Mouse (Mus musculus) layer of hippocampus, adult 2 months (tissue): ENCODE measurements around the gene Arid1b. TPM values are rescaled to one million over a fixed set of nuclear protein-coding genes. Genes with fewer than 3 reads are reported as not detected.

Experiments
- DNase-seq, 2 experiments: peaks; one replicate each; pipeline ENCODE4 v3.0.0; 2022; ENCODE audit warnings: low spot score in 2 of 2
- H3K27ac ChIP-seq: fragments of 200-600 bp; 2 replicates; pipeline ENCODE4 v1.8.1; 2022
- H3K4me3 ChIP-seq: fragments of 200-600 bp; 2 replicates; pipeline ENCODE4 v1.8.1; 2022; ENCODE audit warnings: mild to moderate bottlenecking
- CTCF ChIP-seq: fragments of 200-600 bp; conservative IDR thresholded peaks from 2 replicates; pipeline ENCODE4 v1.8.1; 2022; ENCODE audit warnings: antibody characterized with exemption, mild to moderate bottlenecking, moderate library complexity
- total RNA-seq, 2 experiments: library from RNA; stranded (reverse); gene quantifications; 2 replicates each; pipeline ENCODE4 v1.2.3; 2021

Gene Arid1b
- total RNA-seq, 2 experiments from 2014 or later = 114 to 119 TPM

DNA sequence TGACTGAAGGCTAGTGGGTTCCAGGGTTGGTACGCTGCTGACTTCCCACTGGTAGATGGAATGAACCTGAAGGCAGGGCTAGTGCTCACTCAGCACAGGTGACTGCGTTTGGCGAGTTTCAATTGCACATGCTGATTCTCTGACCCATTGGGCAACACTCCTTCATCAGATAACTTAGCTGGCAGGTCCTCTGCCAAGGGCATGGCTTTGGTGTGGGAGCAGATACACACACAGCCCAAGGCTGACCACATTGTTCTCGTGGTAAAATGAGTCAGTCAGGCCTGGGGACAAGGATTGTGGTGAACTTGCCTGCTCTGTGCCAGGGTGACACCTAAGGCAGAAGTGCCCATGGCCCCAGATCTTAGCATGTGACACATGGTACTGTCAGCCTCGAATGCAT lies 100.5 kb downstream of the Arid1b start:
- DNase-seq = no peak
- no peak for TF ChIP-seq CTCF
- no peak overlapping the region for H3K4me3 ChIP-seq
- peak overlapping the region; percentile 43 for H3K27ac ChIP-seq

DNA sequence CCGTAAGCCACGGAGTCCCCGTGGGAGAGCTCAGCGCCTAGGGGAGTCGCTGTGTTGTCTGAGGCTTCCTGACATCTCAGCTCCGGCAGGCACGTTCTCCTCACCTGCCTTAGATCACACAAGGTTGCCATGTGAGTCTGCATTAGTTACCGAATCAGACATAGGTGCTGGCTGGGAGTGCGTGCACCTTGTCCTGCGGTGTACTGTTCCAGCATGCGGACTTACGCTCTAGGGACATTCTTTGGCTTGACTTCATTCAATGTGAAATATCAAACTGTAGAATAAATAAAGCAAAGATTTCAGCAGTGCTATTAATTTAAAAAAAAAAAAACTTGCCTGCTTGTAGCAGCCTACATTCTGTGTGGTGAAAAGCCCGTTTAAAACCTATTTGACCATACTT lies 101.6 kb downstream of the Arid1b start:
- Histone ChIP-seq H3K27ac (peak overlapping the region; percentile 60; the same call in 1 of the 2 replicates), H3K4me3 (no peak overlapping the region)
- no peak for DNase-seq
- no peak for TF ChIP-seq CTCF

DNA sequence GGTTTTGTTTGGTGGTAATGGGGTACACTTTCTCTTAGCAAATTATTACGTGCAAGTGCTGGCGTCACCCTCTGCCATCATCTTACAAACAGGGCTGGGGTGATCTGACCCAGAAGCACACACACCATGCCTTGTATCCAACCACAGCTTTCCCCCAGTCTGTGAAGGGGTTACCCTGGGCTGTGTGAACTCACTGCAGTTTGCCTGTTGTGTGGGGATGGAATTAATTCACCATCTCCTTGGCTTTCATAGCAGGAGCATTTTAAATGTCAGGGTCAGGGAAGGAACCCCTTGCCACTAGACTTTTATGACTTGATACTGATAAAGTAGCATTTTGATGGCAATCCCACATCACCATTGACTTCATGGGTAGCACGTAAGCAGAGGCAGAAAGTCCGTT lies 102.9 kb downstream of the Arid1b start:
- no peak for TF ChIP-seq CTCF
- DNase-seq = no peak
- Histone ChIP-seq H3K27ac (0 out of 2 replicates have a peak overlapping the region, but pooled peaks have one; percentile 18), H3K4me3 (no peak overlapping the region)

DNA sequence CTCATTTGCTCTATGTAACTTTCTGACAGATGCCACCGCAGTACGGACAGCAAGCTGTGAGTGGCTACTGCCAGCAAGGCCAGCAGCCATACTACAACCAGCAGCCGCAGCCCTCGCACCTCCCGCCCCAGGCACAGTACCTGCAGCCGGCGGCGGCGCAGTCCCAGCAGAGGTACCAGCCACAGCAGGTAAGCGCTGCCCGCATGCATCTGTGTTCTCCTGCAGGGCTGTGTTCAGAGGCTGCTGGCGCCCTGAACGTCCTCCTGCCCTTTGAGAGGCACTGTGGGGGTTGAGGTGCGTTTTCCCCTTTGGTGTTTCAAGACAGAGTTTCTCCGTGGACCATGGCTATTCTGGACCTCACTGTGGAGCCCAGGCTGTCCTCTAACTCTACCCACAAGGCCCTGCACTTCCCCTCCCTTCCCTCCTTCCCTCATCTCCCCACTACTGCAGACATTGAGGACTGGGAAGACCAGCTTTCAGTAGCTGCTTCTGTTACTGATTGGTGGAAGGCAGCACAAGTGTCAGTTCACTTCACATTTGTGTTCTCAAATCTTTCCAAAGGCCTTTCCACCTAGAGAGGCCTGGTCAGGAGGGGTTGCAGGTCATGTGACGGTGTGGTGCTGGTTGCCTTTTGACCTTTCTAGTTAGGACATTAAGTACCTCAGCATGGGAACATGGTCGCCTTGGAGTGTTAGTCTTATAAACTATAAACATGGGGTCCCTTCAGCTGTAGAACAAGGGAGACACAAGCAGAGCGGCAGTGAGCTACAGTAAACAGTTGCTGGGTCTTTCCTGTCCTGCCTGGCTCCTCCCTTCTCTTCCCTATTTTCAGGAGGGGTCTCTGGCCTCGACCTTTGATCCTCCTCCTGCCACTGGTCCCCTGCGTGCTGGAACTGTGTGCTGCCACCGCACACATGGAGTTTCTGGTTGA lies 103.7 kb downstream of the Arid1b start:
- Histone ChIP-seq H3K4me3 (no peak overlapping the region), H3K27ac (0 out of 2 replicates have a peak overlapping the region, but pooled peaks have one; percentile 18)
- no peak for DNase-seq
- no peak for TF ChIP-seq CTCF

DNA sequence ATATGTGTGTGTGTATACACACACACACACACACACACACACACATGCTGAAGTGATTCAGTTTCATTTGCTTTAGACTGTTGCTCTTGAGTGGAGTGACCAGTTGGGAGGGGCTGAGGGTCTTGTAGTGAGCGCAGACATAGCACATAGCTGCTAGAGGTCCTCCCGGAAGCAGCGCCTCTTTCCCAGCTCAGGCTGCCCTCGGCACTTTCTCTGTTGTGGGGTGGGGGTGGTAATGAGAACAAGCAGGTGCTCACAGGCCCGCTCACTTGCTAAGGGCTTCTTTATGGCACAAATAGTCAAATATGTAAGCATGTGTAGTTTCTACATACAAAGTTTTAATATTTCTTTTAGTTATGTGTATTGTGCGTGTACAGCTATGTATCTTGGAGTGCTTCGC lies 104.6 kb downstream of the Arid1b start:
- Histone ChIP-seq H3K4me3 (no peak overlapping the region), H3K27ac (no peak overlapping the region)
- TF ChIP-seq CTCF = no peak
- no peak for DNase-seq

DNA sequence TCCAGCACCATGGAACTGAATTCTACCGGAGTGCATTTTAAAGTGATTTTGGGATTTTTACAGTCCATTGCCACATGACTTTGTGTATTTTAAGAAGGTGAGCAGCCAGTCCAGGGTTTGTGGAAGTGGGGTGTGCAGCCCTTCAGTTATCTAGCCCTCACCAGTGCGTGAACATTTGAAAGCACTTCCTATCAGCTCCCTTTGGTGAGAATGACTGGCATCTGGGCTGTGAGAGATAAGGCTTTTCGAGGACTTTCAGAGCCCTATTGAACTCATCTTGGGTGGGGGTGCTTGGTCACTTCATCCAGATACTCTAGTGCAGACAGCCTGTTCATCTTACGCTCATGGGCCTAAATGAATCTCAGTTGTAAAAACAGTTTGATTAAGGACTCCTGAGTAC lies 105.1 kb downstream of the Arid1b start:
- no peak for DNase-seq
- TF ChIP-seq CTCF = no peak
- no peak overlapping the region for H3K27ac ChIP-seq
- H3K4me3 ChIP-seq = no peak overlapping the region

DNA sequence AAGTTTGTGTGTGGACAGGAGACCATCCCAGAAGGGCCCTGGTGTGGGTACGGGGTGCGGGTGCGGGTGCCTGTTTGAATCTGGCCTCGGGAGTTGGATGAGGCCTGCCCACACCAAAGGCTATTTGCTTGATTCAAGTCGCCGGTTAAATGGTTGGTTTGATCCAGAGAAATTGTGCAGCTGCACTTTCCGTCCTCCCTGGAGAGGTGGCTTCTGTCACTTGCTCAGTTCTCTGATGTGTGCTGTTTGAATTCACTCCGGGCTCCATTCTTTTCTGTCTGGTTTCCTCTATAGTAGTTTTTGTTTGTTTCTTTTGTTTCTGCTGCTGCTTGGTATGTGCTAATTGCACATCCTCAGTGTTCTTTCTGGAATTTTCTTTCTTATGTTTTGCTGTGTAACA lies 107.0 kb downstream of the Arid1b start:
- DNase-seq = no peak
- no peak overlapping the region for H3K4me3 ChIP-seq
- H3K27ac ChIP-seq = peak overlapping the region; percentile 11; the same call in 1 of the 2 replicates
- TF ChIP-seq CTCF = no peak

DNA sequence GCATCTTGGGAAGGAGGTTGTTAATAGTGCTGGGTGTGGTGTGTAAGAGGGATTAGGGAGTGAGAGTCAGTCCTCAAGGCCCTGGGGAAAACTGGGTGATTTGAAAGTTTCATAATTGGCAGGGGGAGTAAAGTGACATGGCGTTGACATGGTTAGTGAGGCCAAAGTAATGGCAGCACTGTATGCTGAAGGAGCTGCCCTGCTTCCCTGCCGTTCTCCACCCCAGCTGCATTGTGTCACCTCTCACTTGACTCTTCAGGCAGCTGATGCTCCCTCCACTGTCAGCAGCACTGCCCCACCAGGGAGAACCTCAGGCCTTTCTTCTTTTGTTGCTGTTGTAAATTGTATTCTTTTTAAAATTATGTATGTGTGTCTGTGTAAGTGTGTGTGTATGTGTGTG lies 107.8 kb downstream of the Arid1b start:
- DNase-seq = no peak
- Histone ChIP-seq H3K4me3 (no peak overlapping the region), H3K27ac (peak overlapping the region; percentile 11; the same call in 1 of the 2 replicates)
- TF ChIP-seq CTCF = no peak

DNA sequence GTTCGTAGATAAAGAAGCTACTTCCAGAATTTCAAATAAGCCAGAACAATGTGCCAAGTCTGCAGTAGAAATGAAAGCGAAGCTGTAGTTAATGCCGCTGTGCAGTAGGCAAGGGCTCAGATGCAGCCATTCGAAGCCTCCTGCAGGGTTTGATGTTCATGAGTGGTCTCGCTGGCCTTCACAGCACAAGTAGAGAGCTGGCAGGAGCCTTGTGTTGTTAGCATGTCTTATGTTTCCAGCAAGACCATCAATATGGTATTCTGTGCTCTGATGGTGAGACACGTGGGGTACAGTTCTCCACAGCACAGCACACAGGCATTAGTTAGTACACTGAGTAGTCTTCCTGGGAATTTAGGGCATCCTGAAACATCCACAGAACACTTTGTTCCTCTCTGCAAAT lies 111.6 kb downstream of the Arid1b start:
- DNase-seq = no peak
- TF ChIP-seq CTCF = no peak
- H3K4me3 ChIP-seq = no peak overlapping the region; the same call in 1 of the 2 replicates
- peak overlapping the region; percentile 85 for H3K27ac ChIP-seq

DNA sequence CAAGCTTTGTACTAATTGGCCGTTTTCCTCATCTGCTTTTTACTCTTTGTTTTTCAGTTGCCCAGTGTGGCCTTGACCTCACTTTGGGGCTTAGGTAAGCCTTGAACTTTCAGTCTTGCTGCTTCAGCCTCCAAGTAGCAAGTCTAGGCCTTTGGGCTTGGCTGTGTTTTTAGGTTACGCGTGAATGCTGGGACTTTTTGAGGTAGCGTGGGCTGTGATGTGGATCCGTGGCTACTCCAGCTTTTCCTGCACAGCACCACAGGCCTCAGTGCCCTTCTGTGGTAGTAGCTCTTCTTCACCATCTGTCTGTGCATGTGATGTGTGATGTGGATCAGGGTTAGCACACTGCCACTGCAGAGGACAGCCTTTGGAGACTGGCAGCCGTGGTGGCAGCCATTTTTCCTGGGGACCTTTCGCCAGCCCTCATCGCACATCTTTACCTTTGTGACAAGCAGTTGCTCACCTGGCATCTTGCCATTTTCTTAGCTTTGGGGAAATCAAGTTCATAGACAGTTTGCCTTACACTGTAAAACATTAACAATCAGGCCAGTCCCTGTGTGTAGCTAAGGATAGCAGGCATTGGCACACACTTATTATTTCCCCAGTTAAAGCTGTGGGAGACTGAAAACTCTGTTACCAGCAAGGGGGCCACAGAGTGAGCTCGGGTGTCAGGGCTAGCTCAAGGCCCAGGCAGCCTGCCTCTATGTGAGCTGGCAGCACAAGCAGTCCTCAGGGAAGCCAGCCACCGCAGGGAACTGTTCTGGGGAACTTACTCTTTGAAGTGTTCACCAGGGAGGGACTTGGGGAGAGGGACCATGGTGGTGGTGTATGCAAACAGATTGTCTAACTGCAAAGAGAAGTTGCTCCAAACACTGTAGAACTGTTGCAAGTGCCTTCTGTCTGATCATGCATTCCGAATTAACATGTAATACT lies 112.4 kb downstream of the Arid1b start:
- H3K27ac ChIP-seq = peak overlapping the region; percentile 85
- TF ChIP-seq CTCF = no peak

DNA sequence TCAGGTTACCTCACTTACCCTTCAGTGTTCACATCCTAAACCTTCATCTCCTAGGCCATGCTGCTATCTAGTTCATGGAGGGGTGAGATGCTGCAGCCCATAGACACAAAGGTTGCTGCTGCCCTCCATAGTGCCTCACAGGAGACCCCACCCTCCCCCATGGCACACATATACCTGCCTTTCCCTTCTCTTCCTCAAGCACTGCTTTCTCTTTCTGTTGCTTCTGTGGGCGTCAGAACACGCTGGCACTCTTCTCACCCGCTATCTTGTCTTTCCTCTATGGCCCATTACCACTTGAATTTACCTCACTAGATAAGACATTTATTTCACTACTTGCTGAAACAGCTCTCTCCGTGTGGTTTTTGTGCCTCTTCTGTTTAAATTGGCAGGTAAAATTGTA lies 113.4 kb downstream of the Arid1b start:
- no peak for TF ChIP-seq CTCF
- DNase-seq = no peak
- peak overlapping the region; percentile 85 for H3K27ac ChIP-seq
- H3K4me3 ChIP-seq = no peak overlapping the region

More for the DNA sequence above, 112.4 kb downstream of the Arid1b start:
- H3K4me3 ChIP-seq = no peak overlapping the region
- DNase-seq = no peak

DNA sequence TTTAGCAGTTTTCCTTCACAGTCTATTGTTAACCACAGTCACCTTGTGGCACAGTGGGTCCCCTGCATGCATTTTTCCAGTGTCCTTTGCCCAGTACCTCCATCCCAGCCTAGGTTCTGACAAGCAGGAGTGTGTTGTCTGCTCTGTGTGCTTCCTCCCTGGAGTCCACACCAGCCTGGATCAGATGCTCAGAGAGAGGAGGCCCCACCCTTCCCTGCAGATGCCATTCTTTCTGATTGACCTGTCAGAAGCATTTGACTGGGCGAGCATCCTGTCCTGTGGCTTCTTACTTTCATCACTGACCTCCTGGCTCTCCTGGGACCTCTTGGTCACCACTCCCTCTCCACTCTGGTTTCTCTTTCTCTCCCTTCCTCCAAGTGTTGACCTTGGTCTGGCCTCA lies 113.9 kb downstream of the Arid1b start:
- peak overlapping the region; percentile 85 for H3K27ac ChIP-seq
- DNase-seq = no peak
- no peak overlapping the region for H3K4me3 ChIP-seq
- TF ChIP-seq CTCF = no peak
